Mouse (Mus musculus) spleen, adult 2 months (tissue): ENCODE measurements around the gene Bcl2l11. TPM values are rescaled to one million over a fixed set of nuclear protein-coding genes. Genes with fewer than 3 reads are reported as not detected.

ENCODE experiments used
- DNase-seq, 2 experiments: peaks; one replicate each; pipeline versions ENCODE4 v3.0.0 to v3.0.0-alpha.2; 2012 to 2021; ENCODE audit warnings: low spot score in 2 of 2, low read depth in 1 of 2
- H3K27ac ChIP-seq: fragments of 200-500 bp; 2 replicates; pipeline ENCODE4 v1.5.1; 2012; ENCODE audit warnings: low read length, inconsistent platforms; ENCODE audit not compliant: insufficient read depth
- H3K27me3 ChIP-seq: fragments of 200-500 bp; 2 replicates; pipeline ENCODE4 v1.6.1; 2012; ENCODE audit warnings: mild to moderate bottlenecking, moderate library complexity, low read length, inconsistent platforms; ENCODE audit not compliant: control insufficient read depth, insufficient read depth
- H3K36me3 ChIP-seq: fragments of 200-500 bp; 2 replicates; pipeline ENCODE4 v1.6.1; 2012; ENCODE audit warnings: mild to moderate bottlenecking, low read length, inconsistent platforms; ENCODE audit not compliant: control insufficient read depth, insufficient read depth
- H3K4me1 ChIP-seq: fragments of 200-500 bp; 2 replicates; pipeline ENCODE4 v1.6.1; 2011; ENCODE audit warnings: inconsistent platforms; ENCODE audit not compliant: control insufficient read depth, insufficient read depth, insufficient read length
- H3K4me3 ChIP-seq: fragments of 200-500 bp; 2 replicates; pipeline ENCODE4 v1.5.1; 2011; ENCODE audit warnings: mild to moderate bottlenecking, inconsistent platforms; ENCODE audit not compliant: insufficient read depth, insufficient read length; ENCODE audit errors: extremely low read depth
- CTCF ChIP-seq: fragments of 200-500 bp; IDR thresholded peaks from 2 replicates; pipeline ENCODE4 v1.5.1; 2011; ENCODE audit warnings: mild to moderate bottlenecking, inconsistent platforms; ENCODE audit not compliant: insufficient read depth, insufficient read length, insufficient replicate concordance; ENCODE audit errors: extremely low read depth
- POLR2A ChIP-seq: fragments of 200-500 bp; IDR thresholded peaks from 2 replicates; pipeline ENCODE4 v1.6.1; 2011; ENCODE audit warnings: low read depth, low read length, inconsistent platforms
- WGBS: fragments of 180-500 bp; shearing (Covaris S2); methylation state at CpG from one replicate; pipeline ENCODE4 v1.1.7; 2018; 5-methylcytosine and 5-hydroxymethylcytosine counted together
- polyA plus RNA-seq: library from polyadenylated mRNA; depleted of rRNA; stranded (reverse); fragments of >200 nt; gene quantifications from 2 replicates; pipeline ENCODE4 v1.2.3, GENCODE M21; 2012

Bcl2l11 gene
- polyA plus RNA-seq, 1 experiment: 21.6 TPM

GRCm38 (mm10) chr2:128137480-128138276, 11.8 kb downstream of the Bcl2l11 start:
- no peak for DNase-seq
- no peak overlapping the region for H3K4me3 ChIP-seq
- H3K27me3 ChIP-seq: no peaks in the 10 kb centered on the region
- H3K27ac ChIP-seq: no peak overlapping the region
- WGBS: 91% methylated on average over 22 of the region's 22 CpGs
- TF ChIP-seq POLR2A (no peak), CTCF (no peak)
- H3K36me3 ChIP-seq: peaks cover 3% of the 10 kb centered on the region
- H3K4me1 ChIP-seq: peaks cover 3% of the 10 kb centered on the region; the same call in 1 of the 2 replicates

- 93% methylated on average over 8 of the region's 8 CpGs for WGBS
- no peak overlapping the region for H3K27ac ChIP-seq
Observed at GRCm38 (mm10) chr2:128138924-128139323, 13.1 kb downstream of the Bcl2l11 start.

GRCm38 (mm10) chr2:128139781-128140180, 13.9 kb downstream of the Bcl2l11 start:
- no peak for DNase-seq
- H3K36me3 ChIP-seq: peaks cover 3% of the 10 kb centered on the region

More at GRCm38 (mm10) chr2:128138924-128139323, 13.1 kb downstream of the Bcl2l11 start:
- no peaks in the 10 kb centered on the region for H3K27me3 ChIP-seq
- H3K4me1 ChIP-seq: peaks cover 3% of the 10 kb centered on the region; the same call in 1 of the 2 replicates
- no peak overlapping the region for H3K4me3 ChIP-seq
- peaks cover 3% of the 10 kb centered on the region for H3K36me3 ChIP-seq
- no peak for TF ChIP-seq POLR2A
- DNase-seq: no peak

GRCm38 (mm10) chr2:128140183-128140582, 14.3 kb downstream of the Bcl2l11 start:
- Histone ChIP-seq H3K4me3 (no peak overlapping the region), H3K4me1 (peaks cover under 1% of the 10 kb centered on the region; the same call in 1 of the 2 replicates), H3K27me3 (no peaks in the 10 kb centered on the region), H3K27ac (no peak overlapping the region), H3K36me3 (peaks cover under 1% of the 10 kb centered on the region)
- TF ChIP-seq CTCF: no peak
- TF ChIP-seq POLR2A: no peak
- DNase-seq: no peak
- WGBS: 89% methylated on average over 3 of the region's 3 CpGs

More at GRCm38 (mm10) chr2:128139781-128140180, 13.9 kb downstream of the Bcl2l11 start:
- 89% methylated on average over 15 of the region's 15 CpGs for WGBS
- H3K27me3 ChIP-seq: no peaks in the 10 kb centered on the region
- no peak overlapping the region for H3K27ac ChIP-seq
- peaks cover 3% of the 10 kb centered on the region; the same call in 1 of the 2 replicates for H3K4me1 ChIP-seq
- no peak overlapping the region for H3K4me3 ChIP-seq
- TF ChIP-seq CTCF (no peak), POLR2A (no peak)

GRCm38 (mm10) chr2:128143992-128144391, 18.2 kb downstream of the Bcl2l11 start:
- H3K27me3 ChIP-seq: no peaks in the 10 kb centered on the region
- H3K4me1 ChIP-seq: no peaks in the 10 kb centered on the region
- peaks cover 16% of the 10 kb centered on the region for H3K36me3 ChIP-seq
- no peak for DNase-seq
- H3K4me3 ChIP-seq: no peak overlapping the region
- no peak overlapping the region for H3K27ac ChIP-seq
- TF ChIP-seq CTCF (no peak), POLR2A (no peak)

GRCm38 (mm10) chr2:128145433-128145832, 19.6 kb downstream of the Bcl2l11 start:
- 83% methylated on average over 3 of the region's 3 CpGs for WGBS
- no peak overlapping the region for H3K27ac ChIP-seq
- TF ChIP-seq POLR2A (no peak), CTCF (no peak)
- no peak for DNase-seq
- no peaks in the 10 kb centered on the region; the same call in 1 of the 2 replicates for H3K27me3 ChIP-seq
- no peak overlapping the region for H3K4me3 ChIP-seq
- no peaks in the 10 kb centered on the region for H3K4me1 ChIP-seq
- peaks cover 19% of the 10 kb centered on the region for H3K36me3 ChIP-seq

GRCm38 (mm10) chr2:128149596-128149995, 23.8 kb downstream of the Bcl2l11 start:
- H3K27me3 ChIP-seq: no peaks in the 10 kb centered on the region; the same call in 1 of the 2 replicates
- no peak overlapping the region for H3K4me3 ChIP-seq
- TF ChIP-seq POLR2A: no peak
- TF ChIP-seq CTCF: no peak
- H3K27ac ChIP-seq: no peak overlapping the region
- peaks cover 20% of the 10 kb centered on the region; the same call in 1 of the 2 replicates for H3K4me1 ChIP-seq
- no peak for DNase-seq
- H3K36me3 ChIP-seq: peaks cover 20% of the 10 kb centered on the region
- WGBS: 90% methylated on average over 5 of the region's 5 CpGs
